Mouse (Mus musculus): ENCODE measurements at regions not wholly inside any gene's neighbourhood (a gene's known extent, or its start where the extent isn't known, plus 50 kb on each side); places are given as distances from the start of the nearest gene placed in this dataset.

- Histone ChIP-seq H3K36me3 (no peaks in the 10 kb centered on the region), H3K27me3 (ENCODE audit: low read depth, poor library complexity, severe bottlenecking) (no peaks in the 10 kb centered on the region), H3K4me3 (no peak overlapping the region), H3K27ac (no peak overlapping the region), H3K9me3 (replicated peaks) (no peaks in the 10 kb centered on the region), H3K4me1 (no peaks in the 10 kb centered on the region)
- no peak for DNase-seq (ENCODE audit: low spot score)
- 91% methylated on average over 2 of the region's 2 CpGs for WGBS
Observed at GRCm38 (mm10) chr7:58310096-58310495, 345.9 kb upstream of the Atp10a start.

DNA sequence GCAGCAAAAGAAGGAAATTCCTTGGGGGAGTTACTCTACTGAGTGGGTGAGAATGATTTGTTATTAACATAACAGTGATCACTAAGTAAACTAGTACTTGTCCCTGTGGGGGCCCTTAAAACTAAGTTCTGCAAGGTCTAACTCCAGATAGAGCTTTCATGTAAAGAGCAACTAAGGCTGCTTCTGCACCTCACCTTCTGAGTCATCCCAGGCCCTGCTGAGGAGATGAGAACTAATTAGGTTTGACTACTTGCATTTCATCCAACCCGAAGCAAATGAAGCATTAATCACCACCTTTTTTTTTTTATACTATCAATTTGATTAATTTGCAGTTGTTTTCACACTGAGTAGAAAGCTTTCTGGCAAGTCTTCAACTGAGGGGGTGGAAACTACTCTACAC, 333.6 kb upstream of the Atp10a start:
- no peak for DNase-seq (ENCODE audit: low spot score)
- 44% methylated on average over 1 of the region's 1 CpGs for WGBS

DNA sequence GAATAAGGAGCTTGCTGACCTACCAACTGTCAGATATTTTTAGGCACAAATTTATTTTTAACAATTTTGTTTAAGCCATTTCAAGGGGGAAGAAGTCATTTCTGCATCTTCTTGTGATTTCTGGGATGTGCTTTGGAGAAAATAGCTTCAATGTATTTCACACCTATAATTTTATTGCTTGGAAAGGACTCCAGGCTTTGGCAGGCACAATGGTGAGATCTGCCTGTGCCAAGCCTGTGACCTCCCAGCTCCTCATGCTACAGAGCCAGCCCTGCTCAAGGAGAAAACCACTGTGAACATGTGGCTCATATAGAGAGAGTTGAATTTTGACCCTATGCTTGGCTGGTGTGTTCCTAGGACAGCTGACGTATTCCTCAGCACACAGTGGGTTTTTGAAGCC, 288.6 kb upstream of the Atp10a start:
- Histone ChIP-seq H3K36me3 (no peaks in the 10 kb centered on the region), H3K27me3 (ENCODE audit: low read depth, poor library complexity, severe bottlenecking) (no peaks in the 10 kb centered on the region), H3K4me1 (no peaks in the 10 kb centered on the region), H3K9me3 (replicated peaks) (no peaks in the 10 kb centered on the region), H3K27ac (no peak overlapping the region), H3K4me3 (no peak overlapping the region)
- 81% methylated on average over 1 of the region's 1 CpGs for WGBS
- DNase-seq (ENCODE audit: low spot score) = no peak

More for the DNA sequence above, 333.6 kb upstream of the Atp10a start:
- Histone ChIP-seq H3K27ac (no peak overlapping the region), H3K4me1 (no peaks in the 10 kb centered on the region), H3K27me3 (ENCODE audit: low read depth, poor library complexity, severe bottlenecking) (no peaks in the 10 kb centered on the region), H3K4me3 (no peak overlapping the region), H3K36me3 (no peaks in the 10 kb centered on the region), H3K9me3 (replicated peaks) (no peaks in the 10 kb centered on the region)

DNA sequence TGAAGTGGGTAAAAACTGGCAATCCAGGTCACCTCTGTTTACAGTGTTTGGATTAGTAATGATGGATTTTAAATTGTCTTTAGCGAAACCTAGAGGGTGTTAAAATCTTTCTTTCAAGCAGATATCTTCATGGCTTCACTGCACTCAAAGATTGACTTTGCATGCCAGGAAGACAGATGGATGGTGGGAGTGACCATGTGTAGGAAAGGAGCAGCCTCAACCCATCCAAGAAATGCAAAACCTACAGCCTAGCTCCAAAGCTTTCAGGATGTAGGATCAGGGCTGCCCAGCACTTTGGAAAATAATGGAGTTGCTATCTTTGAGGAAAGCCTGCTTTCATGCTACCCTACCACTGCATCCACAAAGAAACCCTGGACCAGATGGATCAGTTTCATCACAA, 272.6 kb upstream of the Atp10a start:
- no peaks in the 10 kb centered on the region for H3K9me3 ChIP-seq (replicated peaks)
- no peak overlapping the region for H3K4me3 ChIP-seq
- no peaks in the 10 kb centered on the region for H3K36me3 ChIP-seq
- H3K4me1 ChIP-seq = no peaks in the 10 kb centered on the region
- WGBS = 64% methylated on average over 1 of the region's 1 CpGs
- H3K27me3 ChIP-seq (ENCODE audit: low read depth, poor library complexity, severe bottlenecking) = no peaks in the 10 kb centered on the region
- no peak overlapping the region for H3K27ac ChIP-seq
- DNase-seq (ENCODE audit: low spot score) = no peak

DNA sequence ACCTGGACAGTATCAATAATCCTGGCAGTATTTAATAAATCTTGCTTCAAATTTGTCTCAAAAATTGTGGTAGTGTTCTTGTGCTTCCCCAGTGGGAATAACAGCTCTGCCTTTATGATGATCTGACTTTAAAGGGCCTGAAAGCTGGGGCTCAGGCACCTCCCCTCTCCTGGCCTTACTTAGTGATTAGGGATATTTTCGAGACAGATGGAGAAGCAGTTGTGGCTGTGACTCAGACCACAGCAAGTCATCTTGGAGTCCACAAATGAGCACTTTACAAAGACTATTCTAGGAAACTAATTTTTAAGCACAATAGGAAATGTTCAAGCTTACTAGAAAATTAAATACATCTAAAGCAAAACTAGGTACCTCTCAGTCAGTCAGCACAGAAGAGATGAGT, 267.6 kb upstream of the Atp10a start:
- Histone ChIP-seq H3K36me3 (no peaks in the 10 kb centered on the region), H3K4me3 (no peak overlapping the region), H3K27me3 (ENCODE audit: low read depth, poor library complexity, severe bottlenecking) (no peaks in the 10 kb centered on the region), H3K9me3 (replicated peaks) (no peaks in the 10 kb centered on the region), H3K27ac (no peak overlapping the region), H3K4me1 (no peaks in the 10 kb centered on the region)
- 84% methylated on average over 1 of the region's 1 CpGs for WGBS
- DNase-seq (ENCODE audit: low spot score) = no peak

GRCm38 (mm10) chr7:58392391-58393115, 263.4 kb upstream of the Atp10a start:
- H3K27me3 ChIP-seq (ENCODE audit: low read depth, poor library complexity, severe bottlenecking) = no peaks in the 10 kb centered on the region
- H3K27ac ChIP-seq = no peak overlapping the region
- H3K4me3 ChIP-seq = no peak overlapping the region
- 0 out of 2 replicates have a peak, but pooled peaks cover under 1% of the 10 kb centered on the region for H3K4me1 ChIP-seq
- no peaks in the 10 kb centered on the region for H3K9me3 ChIP-seq (replicated peaks)
- WGBS = 86% methylated on average over 4 of the region's 4 CpGs
- DNase-seq (ENCODE audit: low spot score) = no peak
- H3K36me3 ChIP-seq = no peaks in the 10 kb centered on the region

DNA sequence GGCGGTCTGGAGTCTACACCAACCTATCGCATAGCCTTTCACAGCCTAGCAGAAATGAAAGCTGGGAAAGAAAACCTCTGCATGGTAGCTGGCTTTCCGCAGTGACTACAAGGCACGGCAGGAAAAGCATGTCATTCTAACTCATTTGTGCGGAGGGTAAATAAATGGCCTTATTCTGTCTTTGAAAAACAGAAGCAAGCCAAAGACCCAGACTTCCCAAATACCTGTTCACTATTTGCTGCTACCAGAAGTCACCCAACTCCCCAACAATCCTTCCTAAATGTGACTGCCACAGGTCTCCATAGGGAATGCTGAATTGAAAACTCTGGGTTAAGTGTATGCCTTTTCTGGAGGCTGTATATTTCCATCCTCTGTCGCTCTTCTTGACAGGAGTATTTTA, 258.0 kb upstream of the Atp10a start:
- 40% methylated on average over 6 of the region's 6 CpGs for WGBS
- Histone ChIP-seq H3K36me3 (no peaks in the 10 kb centered on the region), H3K27me3 (ENCODE audit: low read depth, poor library complexity, severe bottlenecking) (no peaks in the 10 kb centered on the region), H3K27ac (peak overlapping the region; percentile 86), H3K9me3 (replicated peaks) (no peaks in the 10 kb centered on the region), H3K4me1 (peaks cover 10% of the 10 kb centered on the region), H3K4me3 (peak overlapping the region; percentile 58)
- peak; percentile 35 for DNase-seq (ENCODE audit: low spot score)

- Histone ChIP-seq H3K4me3 (peak overlapping the region; percentile 58), H3K27ac (peak overlapping the region; percentile 86), H3K4me1 (peaks cover 10% of the 10 kb centered on the region), H3K9me3 (replicated peaks) (no peaks in the 10 kb centered on the region), H3K36me3 (no peaks in the 10 kb centered on the region), H3K27me3 (ENCODE audit: low read depth, poor library complexity, severe bottlenecking) (no peaks in the 10 kb centered on the region)
- DNase-seq (ENCODE audit: low spot score) = no peak
- WGBS = 3% methylated on average over 9 of the region's 9 CpGs
Observed at GRCm38 (mm10) chr7:58398558-58399144, 257.3 kb upstream of the Atp10a start.

GRCm38 (mm10) chr7:58399145-58399604, 256.8 kb upstream of the Atp10a start:
- WGBS = under 1% methylated on average over 21 of the region's 21 CpGs
- Histone ChIP-seq H3K36me3 (no peaks in the 10 kb centered on the region), H3K4me3 (peak overlapping the region; percentile 58), H3K27me3 (ENCODE audit: low read depth, poor library complexity, severe bottlenecking) (no peaks in the 10 kb centered on the region), H3K9me3 (replicated peaks) (no peaks in the 10 kb centered on the region), H3K27ac (peak overlapping the region; percentile 86), H3K4me1 (peaks cover 10% of the 10 kb centered on the region)
- DNase-seq (ENCODE audit: low spot score) = peak; percentile 92

- peak; percentile 30 for DNase-seq (ENCODE audit: low spot score)
Observed at GRCm38 (mm10) chr7:58399651-58400050, 256.3 kb upstream of the Atp10a start.

DNA sequence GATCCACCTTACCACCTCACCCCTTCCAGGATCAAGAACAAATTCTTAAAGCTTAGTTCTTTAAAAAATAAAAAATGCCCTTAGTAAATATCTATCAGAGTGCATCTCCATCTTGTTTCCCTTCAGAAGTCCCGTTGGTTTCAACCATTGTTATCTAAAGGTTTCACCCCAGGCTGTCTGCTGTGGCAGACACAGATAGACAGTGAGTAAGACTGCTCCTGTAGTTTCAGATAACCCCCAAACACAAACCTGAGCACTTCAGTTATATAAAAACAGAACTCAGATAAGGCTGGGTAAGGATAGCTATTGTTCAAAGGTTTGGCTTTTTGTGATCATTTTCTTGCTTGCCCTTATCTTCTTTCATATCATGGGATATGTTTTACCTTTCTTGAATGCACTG, 255.4 kb upstream of the Atp10a start:
- peaks cover 10% of the 10 kb centered on the region for H3K4me1 ChIP-seq
- no peak overlapping the region for H3K27ac ChIP-seq
- H3K27me3 ChIP-seq (ENCODE audit: low read depth, poor library complexity, severe bottlenecking) = no peaks in the 10 kb centered on the region
- 79% methylated on average over 1 of the region's 1 CpGs for WGBS
- H3K36me3 ChIP-seq = no peaks in the 10 kb centered on the region
- DNase-seq (ENCODE audit: low spot score) = no peak
- H3K4me3 ChIP-seq = no peak overlapping the region
- H3K9me3 ChIP-seq (replicated peaks) = no peaks in the 10 kb centered on the region

More at GRCm38 (mm10) chr7:58399651-58400050, 256.3 kb upstream of the Atp10a start:
- WGBS = 61% methylated on average over 5 of the region's 5 CpGs
- Histone ChIP-seq H3K4me1 (peaks cover 10% of the 10 kb centered on the region), H3K36me3 (no peaks in the 10 kb centered on the region), H3K27ac (peak overlapping the region; percentile 67), H3K27me3 (ENCODE audit: low read depth, poor library complexity, severe bottlenecking) (no peaks in the 10 kb centered on the region), H3K9me3 (replicated peaks) (no peaks in the 10 kb centered on the region), H3K4me3 (peak overlapping the region; percentile 58)

- Histone ChIP-seq H3K27ac (no peak overlapping the region), H3K36me3 (no peaks in the 10 kb centered on the region), H3K27me3 (ENCODE audit: low read depth, poor library complexity, severe bottlenecking) (no peaks in the 10 kb centered on the region), H3K4me1 (no peaks in the 10 kb centered on the region), H3K4me3 (no peak overlapping the region), H3K9me3 (replicated peaks) (no peaks in the 10 kb centered on the region)
- no peak for DNase-seq (ENCODE audit: low spot score)
- 69% methylated on average over 2 of the region's 2 CpGs for WGBS
Observed at GRCm38 (mm10) chr7:58436888-58437625, 218.9 kb upstream of the Atp10a start.

GRCm38 (mm10) chr7:58442535-58443184, 213.3 kb upstream of the Atp10a start:
- H3K27me3 ChIP-seq (ENCODE audit: low read depth, poor library complexity, severe bottlenecking) = no peaks in the 10 kb centered on the region
- H3K4me1 ChIP-seq = no peaks in the 10 kb centered on the region
- 87% methylated on average over 1 of the region's 1 CpGs for WGBS
- no peaks in the 10 kb centered on the region for H3K9me3 ChIP-seq (replicated peaks)
- no peak overlapping the region for H3K27ac ChIP-seq
- no peaks in the 10 kb centered on the region for H3K36me3 ChIP-seq
- no peak for DNase-seq (ENCODE audit: low spot score)
- H3K4me3 ChIP-seq = no peak overlapping the region
